Mouse (Mus musculus): ENCODE results near the gene Ttyh2.

Ttyh2 gene

DNA sequence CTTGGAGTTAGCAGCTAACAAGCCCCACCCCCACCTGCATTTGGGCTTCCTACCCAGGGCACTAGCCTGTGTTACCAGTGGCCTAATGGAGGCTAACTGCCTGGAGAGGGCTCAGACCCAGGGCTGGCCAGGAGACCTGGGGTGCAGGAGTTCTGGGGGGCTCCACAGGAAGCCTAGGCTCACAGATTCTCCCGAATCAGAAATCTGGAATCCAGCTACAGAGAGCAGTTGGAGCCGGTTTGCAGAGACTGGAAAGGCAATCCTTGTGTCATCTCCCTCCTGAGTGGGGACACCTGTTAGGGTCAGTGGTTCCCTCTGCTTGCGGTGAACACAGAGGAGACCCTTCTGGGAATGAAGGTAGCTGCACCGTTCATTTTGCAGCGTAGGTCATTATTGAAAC lies 5.8 kb downstream of the Ttyh2 start:
- DNase-seq (ENCODE audit: low spot score in 2 of 2): no peak

DNA sequence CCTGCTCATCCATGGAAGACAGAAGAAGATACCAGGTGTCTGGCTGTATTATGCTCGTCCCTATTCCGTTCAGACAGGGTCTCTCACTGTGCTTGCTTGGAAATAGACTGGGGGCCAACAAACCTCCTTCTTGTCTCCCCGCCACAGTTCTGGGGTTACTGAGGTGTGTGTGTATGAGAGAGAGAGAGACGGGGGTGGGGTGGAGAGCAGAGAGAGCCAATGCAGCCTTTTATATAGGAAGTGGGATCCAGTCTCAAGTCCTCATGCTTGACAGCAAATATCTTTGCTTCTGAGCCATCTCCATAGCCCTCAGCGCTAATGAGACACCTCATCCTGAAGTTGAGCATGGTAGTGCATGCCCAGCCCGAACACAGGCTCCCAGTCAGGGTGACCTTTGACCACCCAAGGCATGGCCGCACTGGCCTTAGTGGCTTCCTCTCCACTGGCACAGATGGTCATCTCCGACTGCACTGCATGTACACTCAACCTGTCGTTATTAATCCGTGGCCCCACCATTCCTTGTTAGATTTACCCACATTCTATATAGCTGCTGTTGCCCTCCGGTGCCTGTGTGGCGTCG lies 7.2 kb downstream of the Ttyh2 start:
- no peak for DNase-seq (ENCODE audit: low spot score in 2 of 2)

DNA sequence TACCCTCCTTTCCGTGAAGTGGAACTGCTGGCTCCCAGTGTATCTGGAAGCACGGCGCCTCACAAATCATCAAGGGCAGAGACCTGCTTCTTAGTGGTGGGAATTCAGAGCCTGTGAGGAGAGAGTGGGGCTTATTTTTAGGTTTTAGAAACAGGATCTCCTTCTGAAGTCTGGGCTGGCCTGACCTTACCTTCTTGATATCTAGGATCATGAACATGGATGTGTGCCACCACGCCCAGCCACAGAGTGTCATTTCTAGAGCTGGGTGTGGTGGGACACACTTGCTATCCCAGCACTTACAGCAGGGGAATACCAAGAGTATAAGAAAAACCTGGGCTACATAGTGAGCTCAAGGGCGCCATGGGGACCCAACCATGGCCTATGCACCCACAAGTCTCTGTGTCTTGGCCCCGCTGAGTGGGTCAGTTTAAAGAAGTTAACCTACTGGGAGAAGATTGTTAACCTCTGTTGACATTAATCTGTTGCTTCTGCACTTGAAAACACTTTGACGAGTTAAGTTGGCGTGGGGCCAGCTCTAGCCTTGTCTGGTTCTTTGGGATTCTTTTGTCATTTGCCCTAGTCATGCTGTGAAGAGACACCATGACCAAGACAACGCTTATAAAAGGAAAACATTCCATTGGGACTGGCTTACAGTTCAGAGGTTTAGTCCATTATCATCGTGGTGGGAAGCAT lies 7.9 kb downstream of the Ttyh2 start:
- no peak for DNase-seq (ENCODE audit: low spot score in 2 of 2)

DNA sequence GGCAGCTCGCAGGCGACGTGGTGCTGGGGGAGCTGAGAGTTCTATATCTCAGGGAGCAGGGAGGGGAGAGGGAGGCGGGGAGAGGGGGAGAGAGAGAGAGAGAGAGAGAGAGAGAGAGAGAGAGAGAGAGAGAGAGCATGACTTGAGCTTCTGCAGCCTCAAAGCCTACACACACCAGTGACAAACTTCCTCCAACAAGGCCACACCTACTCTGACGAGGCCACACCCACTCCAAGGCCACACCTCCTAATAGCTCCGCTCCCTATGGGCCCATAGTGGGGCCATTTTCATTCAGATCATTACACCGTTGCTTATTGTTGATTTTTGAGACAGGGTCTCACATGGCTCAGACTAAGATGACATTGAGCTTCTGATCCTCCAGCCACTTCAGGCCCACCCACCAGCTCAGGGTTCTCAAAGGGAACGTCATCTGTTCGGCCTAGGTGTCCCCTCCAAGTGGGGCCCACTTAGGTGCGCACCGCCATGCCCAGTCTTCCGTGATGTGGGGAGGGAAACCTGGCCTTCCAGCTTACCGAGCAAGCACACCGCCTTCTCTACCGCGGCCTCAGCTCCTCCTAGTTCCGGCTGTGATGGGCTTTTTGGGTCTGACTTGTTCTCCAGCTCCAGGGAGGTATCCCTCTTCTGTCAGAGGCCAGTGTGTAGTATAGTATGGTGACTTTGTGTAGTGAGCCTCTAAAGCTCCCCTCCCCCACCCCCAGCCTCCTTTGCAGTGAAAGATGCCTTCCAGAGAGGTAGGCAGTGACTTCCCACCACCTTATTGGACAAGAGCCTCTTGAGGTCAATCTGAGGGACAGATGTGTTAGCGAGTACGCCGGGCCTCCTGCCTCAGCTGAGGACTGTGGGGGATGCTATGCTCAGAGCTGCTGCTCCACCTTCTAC lies 8.7 kb downstream of the Ttyh2 start:
- DNase-seq (ENCODE audit: low spot score in 2 of 2): no peak

DNA sequence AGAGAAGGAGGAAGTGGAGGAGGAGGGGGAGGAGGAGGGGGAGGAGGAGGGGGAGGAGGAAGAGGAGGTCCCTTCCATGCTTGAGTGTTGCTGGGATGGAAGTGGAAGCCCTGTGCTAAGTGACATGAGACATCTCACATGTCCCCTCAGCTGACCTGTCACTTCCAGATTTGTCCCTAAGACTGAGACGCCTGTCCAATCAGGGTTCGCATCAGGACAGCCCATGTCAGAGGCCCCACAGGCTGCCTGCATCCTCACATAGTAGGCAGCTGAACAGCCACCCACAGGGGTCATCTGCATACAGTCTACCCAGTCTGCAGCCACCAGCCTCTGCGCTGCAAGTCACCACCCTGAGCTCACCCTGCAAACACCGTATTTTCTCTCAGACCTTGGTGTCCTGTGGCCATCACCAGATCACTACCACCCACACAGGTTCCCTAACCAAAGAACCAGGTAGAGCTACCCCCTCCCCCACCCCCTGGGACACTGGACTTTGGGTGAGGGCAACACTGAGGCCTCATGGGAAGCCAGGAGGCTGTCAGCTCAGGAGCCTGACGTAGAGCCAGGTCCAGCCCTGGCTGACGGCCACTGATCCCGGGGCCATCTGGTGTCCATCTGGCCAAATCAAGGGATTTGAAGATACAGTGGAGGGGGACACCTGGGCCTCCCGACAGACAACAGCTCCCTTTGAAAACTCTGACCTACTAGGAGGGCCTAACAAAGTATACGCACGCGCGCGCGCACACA lies 9.6 kb downstream of the Ttyh2 start:
- peak in 1 of 2 experiments; percentile 14 for DNase-seq (ENCODE audit: low spot score in 2 of 2)

DNA sequence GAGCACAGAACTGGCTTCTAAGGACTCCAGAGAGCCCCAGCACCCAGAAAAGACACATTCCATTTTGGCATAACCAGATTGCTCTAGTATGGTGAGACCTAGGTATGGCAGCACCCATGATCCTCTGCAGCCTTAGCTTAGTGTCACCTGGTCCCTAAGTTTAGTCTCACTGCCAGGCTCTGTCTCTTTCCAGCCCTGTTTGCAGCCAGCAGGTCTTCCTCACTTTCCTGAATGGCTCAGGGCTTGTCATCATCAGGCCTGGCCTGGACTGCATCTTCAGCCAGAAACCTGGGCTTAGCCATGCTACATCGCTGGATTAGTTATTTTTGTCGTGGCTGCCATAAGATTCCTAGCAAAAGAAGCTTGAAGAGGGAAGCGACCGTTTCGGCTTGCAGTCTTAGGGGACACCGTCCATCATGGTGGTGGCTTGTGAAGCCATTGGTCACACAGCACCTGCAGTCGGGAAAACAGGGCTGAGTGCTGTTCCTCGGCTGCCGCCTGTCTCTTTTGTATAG lies 10.4 kb downstream of the Ttyh2 start:
- no peak for DNase-seq (ENCODE audit: low spot score in 2 of 2)

DNA sequence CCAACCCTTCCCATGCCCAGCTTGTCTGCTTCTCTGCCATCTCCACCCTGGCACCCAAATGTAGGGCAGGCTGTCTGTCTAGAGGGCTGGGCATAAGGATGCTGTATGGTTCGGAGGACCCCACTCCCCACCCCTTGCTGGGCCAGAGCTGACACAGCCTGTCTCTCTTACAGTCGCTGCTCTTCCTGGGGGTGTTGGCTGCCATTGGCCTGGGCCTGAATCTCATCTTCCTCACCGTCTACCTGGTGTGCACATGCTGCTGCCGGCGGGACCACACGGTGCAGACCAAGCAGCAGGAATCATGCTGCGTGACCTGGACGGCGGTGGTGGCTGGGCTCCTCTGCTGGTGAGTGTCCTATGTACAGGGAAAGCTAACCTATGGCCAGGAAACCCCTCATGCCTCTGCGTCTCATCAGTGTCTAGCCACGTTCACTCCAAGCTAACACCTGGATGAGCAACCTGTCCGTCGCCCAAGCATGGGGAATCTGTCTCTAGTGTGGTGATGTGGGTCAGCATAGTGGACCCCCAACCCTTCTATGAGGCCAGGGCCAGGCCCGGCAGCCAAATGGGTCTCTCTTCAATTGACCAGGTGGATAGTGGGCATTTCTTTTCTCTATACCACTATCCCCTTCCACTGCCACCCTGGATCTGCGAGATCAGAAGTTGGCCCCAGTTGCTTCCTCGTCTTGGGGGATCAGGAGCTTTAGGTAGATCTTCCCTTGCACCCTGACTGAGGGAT lies 11.2 kb downstream of the Ttyh2 start:
- DNase-seq (ENCODE audit: low spot score in 2 of 2): no peak

DNA sequence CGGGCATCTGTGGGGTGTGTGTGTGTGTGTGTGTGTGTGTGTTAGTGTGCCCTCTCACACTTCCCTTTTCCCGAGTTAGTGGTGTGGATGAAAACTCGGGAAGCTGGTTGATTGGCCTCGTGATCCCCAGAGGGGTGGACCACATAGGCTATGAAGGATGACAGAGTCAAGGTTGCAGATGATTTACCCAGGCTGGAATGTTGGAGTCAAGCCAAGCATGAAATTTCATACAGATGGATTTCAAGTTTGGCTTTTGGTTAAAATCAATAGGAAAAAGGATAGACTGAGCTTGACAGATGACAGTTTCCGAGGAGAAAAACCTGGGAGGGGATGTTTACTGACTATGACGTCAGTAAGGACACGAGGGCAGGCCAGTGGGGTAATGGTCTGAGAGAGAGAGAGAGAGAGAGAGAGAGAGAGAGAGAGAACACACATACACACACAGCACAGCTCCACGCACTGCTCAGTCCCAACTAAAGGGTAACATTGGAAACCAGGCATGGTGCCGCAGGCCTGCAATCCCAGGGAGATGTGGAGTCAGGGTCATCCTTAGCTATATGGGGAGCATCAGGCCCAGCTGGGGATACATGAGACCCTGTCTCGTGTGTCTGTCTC lies 12.4 kb downstream of the Ttyh2 start:
- DNase-seq (ENCODE audit: low spot score in 2 of 2): no peak

DNA sequence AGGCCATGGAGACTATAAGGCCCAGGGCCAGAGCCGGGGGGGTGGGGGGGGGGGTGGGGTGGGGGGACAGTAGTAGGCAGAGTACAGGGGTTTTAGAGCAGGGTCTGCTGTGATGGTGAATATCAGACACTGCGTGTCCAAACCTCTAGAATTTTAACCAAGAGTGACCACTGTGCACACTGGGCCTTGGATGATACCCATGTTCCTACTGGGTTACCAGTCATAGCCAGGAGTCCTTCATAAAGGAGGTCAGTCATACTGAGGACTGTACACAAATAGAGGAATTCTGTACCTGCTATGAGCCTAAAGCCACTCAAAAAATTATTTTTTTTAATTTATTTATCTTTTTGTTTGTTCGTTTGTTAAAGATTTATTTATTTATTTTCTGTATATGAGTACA lies 13.5 kb downstream of the Ttyh2 start:
- no peak for DNase-seq (ENCODE audit: low spot score in 2 of 2)

DNA sequence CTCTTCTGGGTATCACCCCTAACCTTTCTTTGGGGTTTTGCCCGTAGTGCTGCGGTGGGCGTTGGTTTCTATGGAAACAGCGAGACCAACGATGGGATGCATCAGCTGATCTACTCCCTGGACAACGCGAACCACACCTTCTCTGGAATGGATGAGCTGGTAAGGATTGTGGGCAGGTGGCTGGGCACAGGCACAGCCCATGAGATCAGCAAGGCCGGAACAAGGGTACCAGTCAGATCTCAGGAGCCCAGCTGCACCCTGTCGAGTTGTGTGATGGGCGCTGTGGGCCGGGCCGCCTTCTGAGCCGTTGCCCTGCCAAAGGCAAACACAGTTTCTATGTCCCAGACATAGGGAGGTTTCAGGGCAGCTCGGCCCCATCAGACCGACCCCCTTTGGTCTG lies 15.0 kb downstream of the Ttyh2 start:
- no peak for DNase-seq (ENCODE audit: low spot score in 2 of 2)

DNA sequence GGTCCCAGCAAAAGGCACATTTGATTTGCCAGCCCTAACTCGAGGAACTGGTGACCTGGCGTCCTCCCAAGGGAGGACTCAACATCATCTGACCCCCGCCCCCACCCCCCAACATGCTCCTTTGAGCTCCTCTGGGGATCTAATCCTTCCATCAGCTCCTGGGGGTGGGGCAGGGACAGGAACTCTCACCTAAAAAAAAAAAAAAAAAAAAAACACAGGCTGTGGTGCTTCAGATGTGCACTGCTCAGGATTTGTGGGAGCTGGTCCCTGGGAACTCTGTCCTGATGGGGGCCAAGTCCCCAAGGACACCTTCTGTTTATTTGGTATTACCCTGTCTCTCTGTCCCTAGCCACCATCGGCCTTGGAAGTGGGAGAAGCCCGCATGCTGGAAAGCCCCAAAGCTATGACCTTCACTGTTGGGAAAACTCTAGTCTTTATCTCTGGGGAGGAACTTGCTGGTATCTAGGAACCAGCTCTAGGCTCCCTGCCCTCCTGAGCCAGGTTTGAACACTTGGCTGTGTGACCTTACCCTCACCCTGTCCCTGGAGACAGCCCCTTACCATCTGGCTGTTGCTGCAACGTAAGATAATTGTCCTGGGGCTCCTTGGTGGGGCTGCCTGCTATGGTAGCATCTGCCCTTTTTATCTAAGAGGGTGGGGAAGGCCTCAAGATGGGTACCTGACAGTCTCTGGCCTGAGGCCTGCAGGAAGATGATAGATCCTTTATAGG lies 16.4 kb downstream of the Ttyh2 start:
- no peak for DNase-seq (ENCODE audit: low spot score in 2 of 2)

DNA sequence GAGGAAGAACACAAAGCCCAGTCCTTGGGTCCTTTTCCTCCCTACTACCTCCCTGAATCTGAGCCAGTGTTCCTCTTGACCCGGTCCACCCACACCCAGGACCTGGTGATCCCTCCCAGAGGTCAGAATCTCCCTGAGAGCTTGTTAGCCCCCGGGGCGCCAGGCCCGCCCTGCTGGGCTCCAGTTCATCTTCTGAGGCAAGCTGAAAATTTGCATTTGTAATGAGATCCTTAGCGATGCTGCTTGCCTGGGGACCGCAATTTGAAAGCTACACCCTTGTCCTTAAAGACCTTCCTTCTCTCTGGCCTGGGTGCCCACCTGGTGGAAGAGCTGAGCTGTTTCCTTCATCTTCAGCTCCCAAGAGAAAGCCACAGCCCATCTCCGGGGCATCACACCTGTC lies 17.4 kb downstream of the Ttyh2 start:
- DNase-seq (ENCODE audit: low spot score in 2 of 2): no peak

DNA sequence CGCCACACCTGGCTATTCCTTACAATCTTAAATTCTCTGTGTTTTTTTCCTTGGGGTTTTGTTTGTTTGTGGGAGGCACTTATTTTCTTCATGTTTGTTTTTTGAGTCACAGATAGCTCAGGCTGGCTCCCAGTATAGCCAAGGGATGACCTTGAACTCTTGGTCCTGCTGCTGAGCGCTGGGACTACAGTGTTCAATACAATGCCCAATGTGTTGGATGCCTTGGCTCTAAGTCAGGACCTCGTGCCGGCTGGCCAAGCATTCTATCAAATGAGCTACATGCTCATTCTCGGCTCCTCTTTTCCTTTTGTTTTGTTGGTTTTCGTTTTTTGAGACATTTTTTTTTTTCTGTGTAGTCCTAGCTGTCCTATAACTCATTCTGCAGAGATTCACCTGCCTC lies 18.2 kb downstream of the Ttyh2 start:
- DNase-seq (ENCODE audit: low spot score in 2 of 2): no peak

DNA sequence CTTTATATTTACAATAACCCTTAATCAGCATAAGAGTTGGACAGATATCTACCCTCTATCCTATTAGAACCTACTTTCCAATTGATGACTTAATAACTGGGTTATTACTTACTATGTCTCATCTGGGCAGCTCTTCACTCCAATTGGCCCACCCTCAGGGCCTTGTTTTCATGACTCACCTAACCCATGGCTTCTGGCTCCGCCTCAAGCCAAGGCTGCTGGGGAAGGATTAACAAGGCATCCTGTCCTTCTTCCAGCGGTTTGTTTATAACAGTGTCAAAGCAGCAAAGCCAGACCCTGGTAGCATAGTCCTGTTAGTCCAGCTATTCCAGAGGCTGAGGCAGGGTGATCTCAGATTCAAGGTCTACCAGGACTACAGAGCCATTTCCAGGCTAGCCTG lies 19.2 kb downstream of the Ttyh2 start:
- DNase-seq (ENCODE audit: low spot score in 2 of 2): no peak

DNA sequence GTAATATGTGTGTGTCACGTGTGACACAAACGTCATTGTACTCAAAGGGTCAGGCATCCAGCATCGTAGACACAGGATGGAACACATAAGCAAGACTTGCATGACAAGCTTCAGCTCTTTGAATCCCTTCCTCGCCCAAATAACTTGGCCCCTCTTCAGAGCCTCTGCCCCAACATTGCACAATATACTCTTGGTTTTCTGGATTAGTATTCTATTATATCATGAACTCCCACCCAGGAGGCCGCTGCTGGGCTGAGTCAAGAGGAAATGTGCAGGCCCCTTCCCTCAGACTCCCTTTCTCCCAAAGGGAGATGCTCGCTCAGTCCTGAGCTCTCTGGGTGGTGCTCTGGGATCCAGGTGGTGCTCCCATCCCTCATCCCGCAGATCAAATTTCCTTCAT lies 23.3 kb downstream of the Ttyh2 start:
- no peak for DNase-seq (ENCODE audit: low spot score in 2 of 2)

DNA sequence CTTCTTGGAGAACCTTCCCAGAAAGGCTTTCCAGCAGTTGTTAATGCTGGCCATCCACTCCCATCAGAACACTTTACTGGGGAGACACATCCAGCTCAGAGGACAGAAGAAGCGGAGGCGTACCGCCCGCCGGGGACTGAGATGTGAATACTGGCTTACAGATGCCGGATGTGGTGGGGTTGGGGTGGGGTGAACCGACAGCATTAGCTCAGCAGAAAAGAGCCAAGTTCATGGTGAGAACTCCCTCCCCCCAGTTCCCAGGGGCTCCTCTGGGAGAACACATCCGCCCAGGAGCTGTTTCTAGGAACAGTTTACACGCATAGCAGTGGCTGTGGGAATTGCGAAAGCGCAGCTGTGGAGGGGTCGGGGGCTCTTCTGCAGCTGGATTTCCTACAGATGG lies 24.3 kb downstream of the Ttyh2 start:
- DNase-seq (ENCODE audit: low spot score in 2 of 2): peak; percentile 19 to 36

DNA sequence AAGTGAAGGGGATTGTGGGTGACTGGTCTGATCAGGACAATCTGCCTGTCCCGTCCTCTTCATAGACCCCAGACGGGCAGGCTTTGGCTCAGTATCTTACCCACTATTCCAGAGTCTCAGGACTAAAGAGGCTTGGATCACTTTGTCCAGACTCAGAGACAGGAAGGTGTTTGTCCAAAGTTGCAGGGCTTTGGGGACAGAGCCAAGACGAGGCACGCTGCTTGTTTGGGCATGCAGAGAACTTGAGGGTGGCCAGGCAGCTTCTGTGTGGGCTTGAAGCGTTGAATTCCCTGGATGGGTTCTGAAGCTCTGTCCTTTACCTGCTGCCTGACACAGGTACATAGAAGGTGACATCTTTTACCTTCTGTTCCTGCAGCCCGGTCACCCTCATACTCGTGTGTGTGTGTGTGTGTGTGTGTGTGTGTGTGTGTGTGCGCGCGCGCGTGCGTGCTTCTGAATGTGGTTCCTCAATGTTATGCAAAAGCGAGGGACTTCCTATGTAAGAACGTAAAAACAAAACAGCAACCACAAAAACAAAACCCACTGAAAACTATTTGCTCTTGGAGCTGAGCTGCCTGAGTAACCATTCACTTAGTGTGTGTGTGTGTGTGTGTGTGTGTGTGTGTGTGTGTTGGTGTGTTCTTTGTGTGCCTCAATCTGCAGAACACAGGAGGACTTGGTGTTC lies 27.2 kb downstream of the Ttyh2 start:
- peak; percentile 33 to 58 for DNase-seq (ENCODE audit: low spot score in 2 of 2)

DNA sequence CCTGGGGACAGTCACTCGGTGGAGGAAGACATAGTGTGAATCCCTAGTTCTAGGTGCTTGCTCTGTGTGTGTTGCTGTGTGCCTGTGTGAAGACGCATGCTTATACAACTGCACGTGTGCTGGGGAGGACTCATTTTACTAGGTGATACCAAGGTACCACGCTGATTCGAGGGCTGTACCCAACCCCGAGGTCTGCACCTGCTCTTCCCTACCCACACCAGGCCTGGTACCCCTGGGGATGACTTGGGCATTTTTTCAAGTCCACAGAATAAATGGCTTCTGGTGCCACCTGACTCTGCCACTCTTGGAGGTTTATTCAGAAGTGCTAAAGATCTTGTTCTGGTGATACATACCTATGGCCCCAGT lies 27.7 kb downstream of the Ttyh2 start:
- DNase-seq (ENCODE audit: low spot score in 2 of 2): no peak

DNA sequence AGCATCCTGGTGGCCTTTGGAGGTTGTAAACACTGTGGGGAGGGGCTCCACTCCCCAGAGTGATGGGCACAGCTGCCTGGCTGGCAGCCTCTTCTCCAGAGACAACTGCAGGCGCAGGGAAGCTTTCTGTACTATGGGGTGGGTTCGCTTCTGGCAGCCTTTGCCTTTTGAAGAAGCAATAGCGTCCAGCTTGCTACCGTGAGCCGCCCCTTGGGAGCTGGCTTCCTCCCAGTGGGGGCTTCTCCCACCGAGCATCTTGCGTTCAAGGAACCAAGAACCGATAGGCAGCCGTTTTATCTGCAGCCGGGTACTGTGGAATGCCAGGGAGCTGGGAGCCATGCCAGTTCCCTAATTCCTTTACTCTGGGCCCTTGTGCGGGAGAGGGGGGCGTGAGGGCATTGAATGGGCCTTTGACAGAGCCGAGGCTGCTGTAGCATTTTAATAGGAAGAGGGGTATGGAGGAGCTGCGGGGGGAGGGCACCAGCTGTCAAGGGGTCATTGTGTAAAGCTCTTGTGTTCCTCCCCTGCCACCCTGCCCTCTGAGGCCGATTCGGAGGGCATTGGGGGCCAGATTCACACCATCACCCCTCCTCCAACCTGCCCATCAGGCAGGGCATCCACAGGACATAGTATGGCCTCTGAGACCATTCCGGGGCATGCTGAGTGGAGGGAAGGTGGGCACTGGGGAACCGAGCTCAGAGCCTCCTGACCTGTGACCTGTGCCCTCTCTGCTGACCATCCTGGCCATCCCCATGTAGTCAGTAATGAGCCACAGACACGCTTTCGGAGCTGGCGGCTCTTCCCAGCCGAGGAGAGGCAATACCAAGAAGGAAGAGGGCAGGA lies 29.1 kb downstream of the Ttyh2 start:
- DNase-seq (ENCODE audit: low spot score in 2 of 2): no peak

All from spleen, postnatal 36 days (tissue).